Mouse (Mus musculus) C2C12 (cell line): ENCODE measurements at regions not wholly inside any gene's neighbourhood (a gene's known extent, or its start where the extent isn't known, plus 50 kb on each side); places are given as distances from the start of the nearest gene placed in this dataset.

Experiments
- H3K27me3 ChIP-seq: one replicate; pipeline ENCODE4 v1.6.1; 2011; ENCODE audit not compliant: control insufficient read depth, insufficient read depth, insufficient read length
- H3K36me3 ChIP-seq: one replicate; pipeline ENCODE4 v1.6.1; 2011; ENCODE audit not compliant: control insufficient read depth, insufficient read depth
- H3K4me3 ChIP-seq: one replicate; pipeline ENCODE4 v1.5.1; 2011; ENCODE audit warnings: mild to moderate bottlenecking, control low read depth; ENCODE audit not compliant: poor library complexity, insufficient read depth, severe bottlenecking
- H3K79me2 ChIP-seq: one replicate; pipeline ENCODE4 v1.6.1; 2011; ENCODE audit not compliant: control insufficient read depth, insufficient read depth
- H3K79me3 ChIP-seq: one replicate; pipeline ENCODE4 v1.6.1; 2011; ENCODE audit warnings: low read depth, control low read depth
- H3ac ChIP-seq: one replicate; pipeline ENCODE3; 2011; ENCODE audit warnings: low read depth; ENCODE audit not compliant: control insufficient read depth, insufficient read length
- CEBPB ChIP-seq: IDR thresholded peaks from one replicate; pipeline ENCODE4 v1.6.1; 2011; ENCODE audit warnings: low read depth, mild to moderate bottlenecking, control low read depth, moderate library complexity
- CTCF ChIP-seq: IDR thresholded peaks from one replicate; pipeline ENCODE4 v1.5.1; 2011; ENCODE audit not compliant: control insufficient read depth, insufficient read depth, insufficient read length
- FOSL1 ChIP-seq: IDR thresholded peaks from one replicate; pipeline ENCODE4 v1.8.0; 2011; ENCODE audit warnings: mild to moderate bottlenecking, low read length; ENCODE audit not compliant: poor library complexity, insufficient read depth, severe bottlenecking
- MAX ChIP-seq: IDR thresholded peaks from one replicate; pipeline ENCODE4 v1.6.1; 2011; ENCODE audit warnings: mild to moderate bottlenecking, control low read depth
- MYOD1 ChIP-seq: IDR thresholded peaks from one replicate; pipeline ENCODE4 v1.6.1; 2011; ENCODE audit warnings: low read depth; ENCODE audit not compliant: control insufficient read depth, insufficient read length
- MYOG ChIP-seq: IDR thresholded peaks from one replicate; pipeline ENCODE4 v1.6.1; 2011; ENCODE audit not compliant: control insufficient read depth, insufficient read length; ENCODE audit errors: extremely low read depth
- USF1 ChIP-seq: IDR thresholded peaks from one replicate; pipeline ENCODE4 v1.6.1; 2011; ENCODE audit warnings: low read depth, mild to moderate bottlenecking, control low read depth, moderate library complexity

DNA sequence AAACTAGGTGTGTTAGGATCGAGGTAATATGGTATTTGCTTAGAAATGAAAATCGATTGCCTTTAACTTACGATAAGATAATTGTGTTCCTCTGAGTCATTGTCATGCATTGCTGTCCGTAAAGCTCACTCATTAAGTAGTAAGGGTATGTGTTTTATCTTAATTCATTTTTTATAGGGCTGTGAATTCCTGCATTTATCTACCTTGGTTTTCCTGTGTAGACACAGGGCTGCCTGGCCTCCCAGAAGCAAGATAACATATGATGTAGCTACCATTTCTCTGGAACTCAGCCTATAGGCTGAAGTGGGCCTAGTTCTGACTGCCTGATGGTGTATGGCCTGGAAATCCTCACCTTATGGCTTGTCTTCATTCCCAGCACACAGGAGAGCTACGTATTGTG lies 76.9 kb upstream of the Klf4 start:
- no peaks in the 10 kb centered on the region for H3K79me2 ChIP-seq
- no peaks in the 10 kb centered on the region for H3K79me3 ChIP-seq
- no peaks in the 10 kb centered on the region for H3K27me3 ChIP-seq
- H3ac ChIP-seq: no peak overlapping the region
- TF ChIP-seq MAX (no peak), USF1 (no peak), CTCF (no peak), FOSL1 (no peak), MYOD1 (no peak), CEBPB (no peak), MYOG (no peak)
- H3K4me3 ChIP-seq: no peak overlapping the region
- H3K36me3 ChIP-seq: no peaks in the 10 kb centered on the region

DNA sequence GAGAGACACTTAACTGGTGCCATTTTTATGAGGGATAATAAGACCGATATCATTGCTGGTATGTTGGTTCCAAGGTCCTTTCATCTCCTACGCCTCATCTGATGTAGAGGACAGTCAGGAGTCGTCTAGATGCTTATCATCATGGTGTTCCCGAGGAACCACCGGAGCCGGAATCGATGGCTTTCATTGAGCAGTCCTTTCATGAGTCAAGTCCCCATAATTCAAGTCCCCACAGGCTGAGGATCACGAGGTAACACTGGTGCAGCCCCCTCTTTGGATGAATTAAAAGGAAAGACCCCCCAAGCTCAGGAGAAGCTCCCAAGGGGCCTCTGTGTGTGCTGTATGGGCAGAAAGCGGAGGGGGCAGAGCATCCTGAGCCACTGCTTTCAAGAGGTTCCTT lies 73.3 kb upstream of the Klf4 start:
- no peak overlapping the region for H3K4me3 ChIP-seq
- H3K79me3 ChIP-seq: no peaks in the 10 kb centered on the region
- H3K79me2 ChIP-seq: no peaks in the 10 kb centered on the region
- no peak overlapping the region for H3ac ChIP-seq
- H3K36me3 ChIP-seq: no peaks in the 10 kb centered on the region
- TF ChIP-seq FOSL1: no peak
- H3K27me3 ChIP-seq: no peaks in the 10 kb centered on the region

DNA sequence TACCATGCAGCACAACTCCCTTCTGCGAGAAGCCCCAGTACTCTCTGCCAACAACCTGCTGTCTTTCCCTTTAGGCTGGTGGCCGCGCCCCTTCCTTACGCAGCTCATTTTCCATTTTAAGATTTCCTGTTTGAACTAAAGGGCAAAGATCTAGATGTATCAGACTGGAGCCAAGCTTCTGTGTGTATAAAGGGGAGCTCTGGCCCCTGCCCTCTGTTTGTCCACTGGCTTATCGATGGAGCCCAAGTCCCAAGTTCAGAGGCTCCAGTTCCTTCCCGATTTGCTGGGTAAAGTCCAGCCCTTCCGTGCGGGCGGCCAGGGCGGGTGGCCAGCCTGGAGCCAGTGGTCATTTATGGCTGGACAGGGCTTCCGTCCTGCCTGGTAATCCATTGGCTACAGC lies 72.6 kb upstream of the Klf4 start:
- Histone ChIP-seq H3K79me2 (no peaks in the 10 kb centered on the region), H3K4me3 (no peak overlapping the region), H3K36me3 (no peaks in the 10 kb centered on the region), H3K27me3 (no peaks in the 10 kb centered on the region), H3K79me3 (no peaks in the 10 kb centered on the region), H3ac (no peak overlapping the region)
- TF ChIP-seq FOSL1 (no peak), MYOD1 (no peak), MYOG (no peak), CEBPB (no peak), MAX (no peak), CTCF (no peak), USF1 (no peak)

GRCm38 (mm10) chr4:55603821-55604435 lies 71.7 kb upstream of the Klf4 start:
- Histone ChIP-seq H3K4me3 (no peak overlapping the region), H3K79me2 (no peaks in the 10 kb centered on the region), H3K36me3 (no peaks in the 10 kb centered on the region), H3K27me3 (no peaks in the 10 kb centered on the region), H3ac (no peak overlapping the region), H3K79me3 (no peaks in the 10 kb centered on the region)
- TF ChIP-seq MYOD1 (no peak), CTCF (no peak), FOSL1 (no peak), MYOG (no peak), MAX (no peak), CEBPB (no peak), USF1 (no peak)

DNA sequence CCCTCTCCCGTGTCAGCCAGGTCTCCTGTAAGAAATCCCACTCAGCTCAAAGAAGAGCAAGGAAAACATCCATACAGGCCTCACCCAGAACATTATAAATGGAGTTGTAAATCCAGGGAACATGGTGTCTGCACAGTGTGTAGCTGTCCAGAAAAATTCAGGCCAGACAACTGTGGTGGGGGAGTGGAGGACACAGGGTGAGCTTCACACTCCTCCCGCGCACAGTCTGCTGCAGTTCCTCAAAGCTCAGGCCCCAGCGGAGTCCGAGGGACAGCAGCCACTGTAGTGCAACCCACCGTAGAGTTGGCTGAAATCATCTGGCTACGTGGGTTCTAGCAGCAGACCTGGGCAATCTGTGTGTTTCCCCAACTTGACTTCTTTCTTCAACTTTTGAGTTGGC lies 62.9 kb upstream of the Klf4 start:
- no peak overlapping the region for H3ac ChIP-seq
- H3K36me3 ChIP-seq: no peaks in the 10 kb centered on the region
- no peak overlapping the region for H3K4me3 ChIP-seq
- H3K79me2 ChIP-seq: no peaks in the 10 kb centered on the region
- no peaks in the 10 kb centered on the region for H3K27me3 ChIP-seq
- H3K79me3 ChIP-seq: no peaks in the 10 kb centered on the region
- TF ChIP-seq MAX: no peak
- no peak for TF ChIP-seq CEBPB
- no peak for TF ChIP-seq CTCF
- TF ChIP-seq USF1: no peak
- TF ChIP-seq FOSL1: no peak
- TF ChIP-seq MYOG: no peak
- no peak for TF ChIP-seq MYOD1

GRCm38 (mm10) chr4:55594699-55595098 lies 62.4 kb upstream of the Klf4 start:
- TF ChIP-seq FOSL1 (no peak), CEBPB (no peak), MAX (no peak), USF1 (no peak), MYOD1 (no peak)
- no peaks in the 10 kb centered on the region for H3K79me2 ChIP-seq
- H3K79me3 ChIP-seq: no peaks in the 10 kb centered on the region
- H3K36me3 ChIP-seq: no peaks in the 10 kb centered on the region
- no peak overlapping the region for H3ac ChIP-seq
- no peak overlapping the region for H3K4me3 ChIP-seq
- H3K27me3 ChIP-seq: no peaks in the 10 kb centered on the region
